Comparison of ENCODE assay signal across 19 mouse cellular contexts in the genomic region with DNA sequence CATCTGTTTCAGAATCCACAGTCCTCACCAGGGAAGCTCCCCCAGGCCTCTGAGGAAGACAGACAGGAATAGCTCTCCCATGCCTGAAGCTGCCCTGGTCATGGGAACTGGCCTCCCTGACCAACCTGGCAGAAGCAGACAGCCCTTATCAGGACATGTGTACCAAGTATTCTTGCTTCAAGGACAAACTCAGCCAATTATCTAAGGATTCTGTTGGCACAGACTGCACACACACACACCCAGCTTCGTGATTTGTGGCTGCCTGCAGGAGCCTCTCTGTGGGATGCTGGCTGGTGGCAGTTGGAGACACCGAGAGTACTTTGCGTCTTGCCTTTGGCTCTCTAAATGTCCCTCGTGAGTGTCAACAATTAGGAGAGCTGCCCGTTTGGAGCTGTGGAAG.
DNase-seq lines count a peak whose midpoint lies in the region; ATAC-seq and TF ChIP-seq lines count a peak whose summit lies in the region.
"Had no signal": no experiment of that assay in that cellular context is flagged by ENCODE, and none has a peak within 500 bp of the region (broad histone marks: within the 10 kb centered on the region; RNA-seq: fewer than 3 reads in every experiment).

No protein-coding gene starts in this region.

- no peak overlapping the region for H3K4me2 ChIP-seq in heart, embryonic 12.5 days
- no peak overlapping the region for H3K4me2 ChIP-seq in heart, postnatal 0 days (ENCODE audit: low read depth, low read length)
- H3K4me2 ChIP-seq: forebrain, embryonic 15.5 days; limb, embryonic 15.5 days; midbrain, embryonic 15.5 days; stomach, embryonic 15.5 days had no signal

- H3K4me3 ChIP-seq in heart, embryonic 12.5 days, result no peak overlapping the region
- H3K4me3 ChIP-seq in heart, postnatal 0 days (ENCODE audit: low read depth, low read length), result no peak overlapping the region
- H3K4me3 ChIP-seq in forebrain, embryonic 10.5 days, result no peak overlapping the region
- H3K4me3 ChIP-seq: forebrain, embryonic 15.5 days; hindbrain, embryonic 10.5 days; limb, embryonic 15.5 days; megakaryocyte, embryonic 14.5 days; midbrain, embryonic 15.5 days; stomach, embryonic 15.5 days had no signal

- H3K36me3 ChIP-seq in heart, embryonic 12.5 days, result no peaks in the 10 kb centered on the region
- no peaks in the 10 kb centered on the region for H3K36me3 ChIP-seq in heart, postnatal 0 days (replicated peaks; ENCODE audit: control insufficient read depth, insufficient read depth, low read length)
- peaks cover 6% of the 10 kb centered on the region for H3K36me3 ChIP-seq in forebrain, embryonic 10.5 days (replicated peaks)
- H3K36me3 ChIP-seq: forebrain, embryonic 15.5 days; limb, embryonic 15.5 days; midbrain, embryonic 15.5 days; stomach, embryonic 15.5 days had no signal

- no peak for TF ChIP-seq CTCF in heart, postnatal 0 days (IDR thresholded peaks at IDR 0.05; ENCODE audit: low read depth)

- H3K27me3 ChIP-seq in heart, embryonic 12.5 days (replicated peaks), result no peaks in the 10 kb centered on the region
- no peaks in the 10 kb centered on the region for H3K27me3 ChIP-seq in heart, postnatal 0 days (ENCODE audit: control insufficient read depth, insufficient read depth, low read length)
- H3K27me3 ChIP-seq in forebrain, embryonic 10.5 days (ENCODE audit: poor library complexity, severe bottlenecking), result 0 out of 2 replicates have a peak, but pooled peaks cover 6% of the 10 kb centered on the region
- H3K27me3 ChIP-seq: forebrain, embryonic 15.5 days; limb, embryonic 15.5 days; megakaryocyte, embryonic 14.5 days; midbrain, embryonic 15.5 days; stomach, embryonic 15.5 days had no signal

- no peaks in the 10 kb centered on the region for H3K9me3 ChIP-seq in heart, embryonic 12.5 days (replicated peaks)
- H3K9me3 ChIP-seq in heart, postnatal 0 days (replicated peaks; ENCODE audit: control insufficient read depth, low read length), result no peaks in the 10 kb centered on the region
- no peaks in the 10 kb centered on the region for H3K9me3 ChIP-seq in forebrain, embryonic 10.5 days
- H3K9me3 ChIP-seq: forebrain, embryonic 15.5 days; hindbrain, embryonic 10.5 days; limb, embryonic 15.5 days; midbrain, embryonic 15.5 days; stomach, embryonic 15.5 days had no signal

- 41% methylated on average over 5 of the region's 5 CpGs for WGBS in heart, embryonic 12.5 days
- 43% methylated on average over 5 of the region's 5 CpGs for WGBS in heart, postnatal 0 days
- WGBS in forebrain, embryonic 10.5 days, result 56% methylated on average over 5 of the region's 5 CpGs

- no peak for ATAC-seq in heart, embryonic 12.5 days (ENCODE audit: insufficient number of reproducible peaks, low FRiP score)
- ATAC-seq in heart, postnatal 0 days (ENCODE audit: insufficient read depth, low read depth), result peak; percentile 84
- ATAC-seq: forebrain, embryonic 15.5 days; inflammation-experienced regulatory T-cells, adult 6 months; midbrain, embryonic 15.5 days had no signal

- H3K27ac ChIP-seq in heart, embryonic 12.5 days (ENCODE audit: poor library complexity, severe bottlenecking), result no peak overlapping the region
- H3K27ac ChIP-seq in heart, postnatal 0 days (ENCODE audit: low read depth), result no peak overlapping the region
- H3K27ac ChIP-seq in forebrain, embryonic 10.5 days, result no peak overlapping the region
- H3K27ac ChIP-seq: forebrain, embryonic 15.5 days; hindbrain, embryonic 10.5 days; limb, embryonic 15.5 days; midbrain, embryonic 15.5 days; stomach, embryonic 15.5 days had no signal

- TF ChIP-seq EP300 in heart, postnatal 0 days (IDR thresholded peaks at IDR 0.05; ENCODE audit: low read depth), result no peak

- DNase-seq in heart, adult 11 months, result peak; percentile 97
- peak; percentile 6 for DNase-seq in adrenal gland, adult 8-10 months
- peak; percentile 6 for DNase-seq in adrenal gland, postnatal 14 days
- DNase-seq in heart, postnatal 0 days (ENCODE audit: low spot score), result peak; percentile 34
- DNase-seq in urinary bladder, postnatal 4 days (ENCODE audit: low spot score in 2 of 2), result no peak
- no peak for DNase-seq in forebrain, embryonic 10.5 days (ENCODE audit: extremely low spot score, low spot score)
- DNase-seq: cerebellum, postnatal 10 days; kidney, adult 9 months; kidney, postnatal 36 days; lung, postnatal 14 days; spleen, adult 18-20 months had no signal

- H3K4me1 ChIP-seq in heart, embryonic 12.5 days (replicated peaks), result no peaks in the 10 kb centered on the region
- H3K4me1 ChIP-seq in heart, postnatal 0 days (ENCODE audit: control insufficient read depth, insufficient read depth), result no peaks in the 10 kb centered on the region
- H3K4me1 ChIP-seq in forebrain, embryonic 10.5 days, result peaks cover 34% of the 10 kb centered on the region
- H3K4me1 ChIP-seq: forebrain, embryonic 15.5 days; megakaryocyte, embryonic 14.5 days; stomach, embryonic 15.5 days had no signal

- no peak overlapping the region for H3K9ac ChIP-seq in heart, embryonic 12.5 days
- no peak overlapping the region for H3K9ac ChIP-seq in heart, postnatal 0 days (replicated peaks; ENCODE audit: low read depth, low read length)
- H3K9ac ChIP-seq: forebrain, embryonic 15.5 days; limb, embryonic 15.5 days; midbrain, embryonic 15.5 days; stomach, embryonic 15.5 days had no signal

Comparison
In these comparisons a context has a peak if more than half of its experiments do, and no peak if none do; other contexts are left out.
1. DNase-seq: peak in heart, adult 11 months (single experiment), adrenal gland, adult 8-10 months (single experiment), adrenal gland, postnatal 14 days (single experiment) and heart, postnatal 0 days (single experiment); none in urinary bladder, postnatal 4 days (0 of 2) and forebrain, embryonic 10.5 days (single experiment).